Mouse (Mus musculus) myocyte (in vitro differentiated cells): ENCODE data around the gene Tjp3.

Experiments used
- MYOD1 ChIP-seq, 3 experiments: IDR thresholded peaks; one replicate each; pipeline ENCODE4 v1.6.1; 2011; ENCODE audit warnings: control low read depth in 2 of 3, low read depth in 2 of 3, mild to moderate bottlenecking in 2 of 3, moderate library complexity in 1 of 3; ENCODE audit not compliant: insufficient read length in 2 of 3, control insufficient read depth in 1 of 3
- POLR2A ChIP-seq: IDR thresholded peaks from one replicate; pipeline ENCODE4 v1.6.1; 2011; ENCODE audit warnings: low read depth, mild to moderate bottlenecking, control low read depth, moderate library complexity; ENCODE audit not compliant: insufficient read length
- REST ChIP-seq: IDR thresholded peaks from one replicate; pipeline ENCODE4 v1.6.1; 2011; ENCODE audit warnings: mild to moderate bottlenecking, control low read depth, moderate library complexity; ENCODE audit not compliant: insufficient read depth, insufficient read length

- TF ChIP-seq MYOD1 (IDR thresholded peaks at IDR 0.05; ENCODE audit: control insufficient read depth in 1 of 3, insufficient read length in 2 of 3, low read depth in 2 of 3) (no peak), POLR2A (no peak), REST (no peak)
Measured at GRCm38 (mm10) chr10:81231436-81231835, 59.9 kb downstream of the Tjp3 start.
